Comparison of ENCODE assay signal across 20 mouse cellular contexts in the genomic region with DNA sequence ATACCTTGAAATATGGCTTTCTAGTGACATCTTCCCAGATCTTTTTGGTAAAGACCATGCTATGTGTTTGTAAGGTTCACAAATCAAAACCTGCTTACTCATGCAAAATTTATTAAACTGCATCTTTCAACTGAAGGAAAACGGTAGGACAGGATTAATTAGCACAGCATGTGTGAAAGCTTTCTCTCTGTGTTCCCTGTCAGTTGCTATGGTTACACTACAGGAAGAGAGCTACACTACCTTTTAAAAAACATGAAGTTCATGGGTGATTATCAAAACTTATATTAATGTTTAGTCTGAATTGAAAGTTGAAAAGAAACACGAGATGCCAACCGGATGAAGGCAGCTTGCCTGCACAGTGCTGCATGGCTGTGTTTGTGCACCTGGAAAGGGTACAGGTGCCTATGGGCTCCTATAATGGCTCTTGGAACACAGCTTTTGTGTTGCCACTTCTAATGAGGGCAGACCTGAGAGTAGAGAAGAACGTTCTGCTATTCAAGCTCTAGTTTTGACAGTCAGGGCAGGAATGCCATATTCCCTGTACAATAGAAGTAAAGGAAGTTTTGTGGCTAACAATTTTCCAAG.
DNase-seq lines count a peak whose midpoint lies in the region; ATAC-seq and TF ChIP-seq lines count a peak whose summit lies in the region.
"Had no signal": no experiment of that assay in that cellular context is flagged by ENCODE, and none has a peak within 500 bp of the region (broad histone marks: within the 10 kb centered on the region; RNA-seq: fewer than 3 reads in every experiment).

No protein-coding gene starts in this region.

- H3K9ac ChIP-seq in forebrain, embryonic 13.5 days = no peak overlapping the region
- H3K9ac ChIP-seq in midbrain, embryonic 16.5 days (ENCODE audit: low read depth, low read length) = no peak overlapping the region
- H3K9ac ChIP-seq: embryonic facial prominence, embryonic 15.5 days; heart, embryonic 12.5 days; liver, postnatal 0 days had no signal

- H3K27ac ChIP-seq in layer of hippocampus, adult 2 months = peak overlapping the region; percentile 57
- H3K27ac ChIP-seq in forebrain, embryonic 13.5 days = peak overlapping the region; percentile 68; the same call in 1 of the 2 replicates
- peak overlapping the region; percentile 47; the same call in 1 of the 2 replicates for H3K27ac ChIP-seq in midbrain, embryonic 16.5 days (ENCODE audit: low read length)
- H3K27ac ChIP-seq: embryonic facial prominence, embryonic 15.5 days; gastrocnemius, adult 2 months; limb, embryonic 10.5 days had no signal

- H3K9me3 ChIP-seq in forebrain, embryonic 13.5 days (replicated peaks) = no peaks in the 10 kb centered on the region
- H3K9me3 ChIP-seq in midbrain, embryonic 16.5 days (replicated peaks; ENCODE audit: control insufficient read depth, low read length, poor library complexity, severe bottlenecking) = no peaks in the 10 kb centered on the region
- H3K9me3 ChIP-seq: embryonic facial prominence, embryonic 15.5 days; heart, embryonic 12.5 days; limb, embryonic 10.5 days; megakaryocyte, embryonic 14.5 days had no signal

- no peaks in the 10 kb centered on the region for H3K27me3 ChIP-seq in forebrain, embryonic 13.5 days
- H3K27me3 ChIP-seq in midbrain, embryonic 16.5 days (ENCODE audit: control insufficient read depth, insufficient read depth, low read depth, low read length) = no peaks in the 10 kb centered on the region
- H3K27me3 ChIP-seq: embryonic facial prominence, embryonic 15.5 days; heart, embryonic 12.5 days; megakaryocyte, embryonic 14.5 days had no signal

- H3K4me1 ChIP-seq in forebrain, embryonic 13.5 days = peaks cover 14% of the 10 kb centered on the region
- H3K4me1 ChIP-seq in midbrain, embryonic 16.5 days (ENCODE audit: control insufficient read depth, insufficient read depth, low read length) = peaks cover 13% of the 10 kb centered on the region
- H3K4me1 ChIP-seq: embryonic facial prominence, embryonic 15.5 days; heart, embryonic 12.5 days; megakaryocyte, embryonic 14.5 days had no signal

- 6% methylated on average over 4 of the region's 4 CpGs for WGBS in forebrain, embryonic 13.5 days
- 21% methylated on average over 4 of the region's 4 CpGs for WGBS in midbrain, embryonic 16.5 days

- H3K36me3 ChIP-seq in forebrain, embryonic 13.5 days (ENCODE audit: poor library complexity, severe bottlenecking) = no peaks in the 10 kb centered on the region
- H3K36me3 ChIP-seq in midbrain, embryonic 16.5 days (ENCODE audit: control insufficient read depth, insufficient read depth, low read length) = no peaks in the 10 kb centered on the region
- H3K36me3 ChIP-seq: embryonic facial prominence, embryonic 15.5 days; heart, embryonic 12.5 days; limb, embryonic 10.5 days had no signal

- peak; percentile 76 for ATAC-seq in forebrain, embryonic 13.5 days
- ATAC-seq in midbrain, embryonic 16.5 days = peak; percentile 84
- ATAC-seq: inflammation-experienced regulatory T-cells, adult 6 months; liver, postnatal 0 days had no signal

- TF ChIP-seq CTCF in layer of hippocampus, adult 2 months (conservative IDR thresholded peaks at IDR 0.05) = no peak

- H3K4me3 ChIP-seq in layer of hippocampus, adult 2 months = no peak overlapping the region
- H3K4me3 ChIP-seq in forebrain, embryonic 13.5 days = no peak overlapping the region
- no peak overlapping the region for H3K4me3 ChIP-seq in midbrain, embryonic 16.5 days (ENCODE audit: low read depth, low read length)
- H3K4me3 ChIP-seq: embryonic facial prominence, embryonic 15.5 days; gastrocnemius, adult 2 months; heart, embryonic 12.5 days; limb, embryonic 10.5 days; megakaryocyte, embryonic 14.5 days had no signal

- peak in 1 of 2 experiments; percentile 19 for DNase-seq in layer of hippocampus, adult 2 months (ENCODE audit: low spot score in 2 of 2)
- no peak for DNase-seq in layer of hippocampus, postnatal 25 days (ENCODE audit: extremely low spot score in 1 of 2, low spot score in 1 of 2)
- DNase-seq in brain, embryonic 18.5 days (ENCODE audit: low read depth, low spot score) = peak; percentile 39
- DNase-seq in kidney, postnatal 4 days = no peak
- no peak for DNase-seq in T-cell, adult 2 months (ENCODE audit: low spot score)
- DNase-seq: adrenal gland, adult 8-10 months; cerebellum, adult 11-12 months; gastrocnemius, adult 2 months; heart, postnatal 14 days; kidney, adult 8-10 months; kidney, postnatal 14 days; liver, postnatal 0 days; thymus, postnatal 14 days had no signal

- no peak overlapping the region; the same call in 1 of the 2 replicates for H3K4me2 ChIP-seq in forebrain, embryonic 13.5 days
- 0 out of 2 replicates have a peak overlapping the region, but pooled peaks have one; percentile 12 for H3K4me2 ChIP-seq in midbrain, embryonic 16.5 days (ENCODE audit: low read length)
- H3K4me2 ChIP-seq: embryonic facial prominence, embryonic 15.5 days; heart, embryonic 12.5 days had no signal
